Mouse (Mus musculus): ENCODE measurements around the gene Kng1. TPM values are rescaled to one million over a fixed set of nuclear protein-coding genes. Genes with fewer than 3 reads are reported as not detected.
A peak's percentile ranks its signal among the peaks of the same experiment; 100 is the strongest.

The Kng1 gene
- polyA plus RNA-seq, 1 experiment from 2014 or later: not detected

DNA sequence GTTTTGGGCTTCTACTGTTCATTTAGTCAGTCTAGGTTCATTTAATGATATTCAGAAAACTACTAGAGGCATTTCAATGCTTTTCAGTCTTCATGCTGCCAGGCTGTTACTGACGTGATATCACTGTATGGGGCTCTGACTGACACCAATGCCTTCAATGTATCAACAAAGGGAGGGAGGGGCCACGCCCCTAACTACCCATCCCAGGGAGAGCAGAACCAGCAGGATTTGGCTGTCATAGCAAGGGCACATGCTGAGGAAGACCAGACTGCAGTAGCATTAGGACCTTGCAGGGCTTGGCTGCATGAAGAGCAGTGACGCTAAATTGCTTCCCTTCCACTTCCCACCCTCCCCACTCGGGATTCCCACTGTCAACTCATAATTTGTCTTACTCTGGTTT is 59.5 kb downstream of the Kng1 start:
- Histone ChIP-seq H3K27ac (replicated peaks in 1 of 2; ENCODE audit: control insufficient read depth in 1 of 2, insufficient read depth in 1 of 2, low read depth in 2 of 2, low read length in 2 of 2) (no peak overlapping the region), H3K36me3 (ENCODE audit: control insufficient read depth, insufficient read depth, low read length) (peaks cover 90% of the 10 kb centered on the region), H3K27me3 (ENCODE audit: control insufficient read depth, insufficient read depth, low read length) (no peaks in the 10 kb centered on the region), H3K9ac (ENCODE audit: low read length) (no peak overlapping the region), H3K4me1 (ENCODE audit: control insufficient read depth in 2 of 2, insufficient read depth in 2 of 2, low read length in 2 of 2) (no peaks in the 10 kb centered on the region), H3K4me2 (ENCODE audit: low read length) (no peak overlapping the region), H3K4me3 (ENCODE audit: control insufficient read depth in 1 of 2, insufficient read depth in 1 of 2, low read depth in 1 of 2, low read length in 2 of 2) (no peak overlapping the region), H3K9me3 (ENCODE audit: control insufficient read depth, low read length) (no peaks in the 10 kb centered on the region)
- 51% methylated on average over 4 of the region's 4 CpGs for WGBS
- ATAC-seq (ENCODE audit: insufficient number of reproducible peaks, insufficient read depth, low FRiP score, low read depth): no peak

DNA sequence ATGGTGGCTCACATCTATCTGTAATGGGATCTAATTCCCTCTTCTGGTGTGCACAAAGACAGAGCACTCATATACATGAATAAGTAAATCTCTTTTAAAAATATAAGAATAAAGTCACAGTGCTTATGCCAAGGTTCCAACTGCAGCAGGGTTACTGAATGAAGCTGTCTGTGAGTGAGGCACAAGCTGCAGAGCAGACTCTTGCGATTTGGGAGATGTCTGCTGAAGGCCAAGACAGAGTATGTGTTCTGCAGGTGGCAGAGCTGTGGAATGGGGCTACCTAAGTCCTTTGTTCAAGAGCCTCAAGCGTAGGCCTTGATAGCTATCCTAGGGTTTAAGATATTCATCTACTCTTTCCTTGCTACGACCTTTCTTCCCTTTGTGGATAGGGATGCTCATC is 64.8 kb downstream of the Kng1 start:
- Histone ChIP-seq H3K4me2 (ENCODE audit: low read length) (no peak overlapping the region), H3K27ac (replicated peaks in 1 of 2; ENCODE audit: control insufficient read depth in 1 of 2, insufficient read depth in 1 of 2, low read depth in 2 of 2, low read length in 2 of 2) (no peak overlapping the region), H3K4me1 (ENCODE audit: control insufficient read depth in 2 of 2, insufficient read depth in 2 of 2, low read length in 2 of 2) (peaks cover 0 to 12% of the 10 kb centered on the region in 2 experiments; a peak in 2 of 4 replicates), H3K9ac (ENCODE audit: low read length) (no peak overlapping the region), H3K4me3 (ENCODE audit: control insufficient read depth in 1 of 2, insufficient read depth in 1 of 2, low read depth in 1 of 2, low read length in 2 of 2) (no peak overlapping the region), H3K9me3 (ENCODE audit: control insufficient read depth, low read length) (no peaks in the 10 kb centered on the region), H3K36me3 (ENCODE audit: control insufficient read depth, insufficient read depth, low read length) (peaks cover 69% of the 10 kb centered on the region), H3K27me3 (ENCODE audit: control insufficient read depth, insufficient read depth, low read length) (no peaks in the 10 kb centered on the region)
- no peak for ATAC-seq (ENCODE audit: insufficient number of reproducible peaks, insufficient read depth, low FRiP score, low read depth)
- WGBS: 94% methylated on average over 3 of the region's 3 CpGs

DNA sequence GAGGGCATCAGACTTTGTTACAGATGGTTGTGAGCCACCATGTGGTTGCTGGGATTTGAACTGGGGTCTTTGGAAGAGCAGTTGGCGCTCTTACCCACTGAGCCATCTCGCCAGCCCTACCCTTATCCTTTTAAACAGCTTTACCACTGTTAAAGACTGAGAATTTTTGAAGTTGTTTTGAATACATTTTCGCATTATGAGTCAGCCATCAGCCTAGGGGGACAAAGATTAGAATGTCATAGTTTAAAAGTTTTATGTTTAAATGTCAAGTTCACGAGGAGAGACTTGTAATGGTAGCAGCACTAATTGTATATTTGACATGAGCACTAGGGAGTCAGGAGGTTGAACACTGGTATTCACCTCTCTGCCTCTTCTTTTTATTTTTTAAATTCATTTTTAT is 65.4 kb downstream of the Kng1 start:
- peaks cover 0 to 12% of the 10 kb centered on the region in 2 experiments; a peak in 2 of 4 replicates for H3K4me1 ChIP-seq (ENCODE audit: control insufficient read depth in 2 of 2, insufficient read depth in 2 of 2, low read length in 2 of 2)
- H3K36me3 ChIP-seq (ENCODE audit: control insufficient read depth, insufficient read depth, low read length): peaks cover 62% of the 10 kb centered on the region
- no peaks in the 10 kb centered on the region for H3K9me3 ChIP-seq (ENCODE audit: control insufficient read depth, low read length)

DNA sequence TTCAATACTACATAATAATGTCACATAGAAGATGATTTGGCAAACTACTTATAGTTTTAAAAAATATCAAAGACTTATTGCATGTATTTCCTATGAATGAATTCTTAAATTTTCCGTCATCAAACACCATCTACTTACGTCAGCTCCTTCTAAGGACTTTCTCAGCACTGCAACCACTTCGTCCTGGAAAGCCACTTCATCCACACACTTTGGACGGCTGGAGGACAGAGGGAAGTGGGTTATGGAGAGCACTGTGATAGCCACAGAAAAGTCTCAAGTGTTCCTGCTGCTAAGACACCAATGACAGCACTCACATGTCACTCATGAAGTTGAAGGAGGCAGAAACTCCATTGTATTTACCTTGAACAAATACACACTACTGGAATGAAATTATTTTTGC is 66.7 kb downstream of the Kng1 start:
- 81% methylated on average over 4 of the region's 4 CpGs for WGBS
- no peak overlapping the region for H3K4me3 ChIP-seq (ENCODE audit: control insufficient read depth in 1 of 2, insufficient read depth in 1 of 2, low read depth in 1 of 2, low read length in 2 of 2)
- H3K9me3 ChIP-seq (ENCODE audit: control insufficient read depth, low read length): no peaks in the 10 kb centered on the region
- ATAC-seq (ENCODE audit: insufficient number of reproducible peaks, insufficient read depth, low FRiP score, low read depth): no peak
- H3K9ac ChIP-seq (ENCODE audit: low read length): no peak overlapping the region
- H3K4me1 ChIP-seq (ENCODE audit: control insufficient read depth in 2 of 2, insufficient read depth in 2 of 2, low read length in 2 of 2): peaks cover 0 to 19% of the 10 kb centered on the region in 2 experiments; a peak in 2 of 4 replicates
- H3K27ac ChIP-seq (replicated peaks in 1 of 2; ENCODE audit: control insufficient read depth in 1 of 2, insufficient read depth in 1 of 2, low read depth in 2 of 2, low read length in 2 of 2): no peak overlapping the region
- H3K27me3 ChIP-seq (ENCODE audit: control insufficient read depth, insufficient read depth, low read length): no peaks in the 10 kb centered on the region
- H3K36me3 ChIP-seq (ENCODE audit: control insufficient read depth, insufficient read depth, low read length): peaks cover 53% of the 10 kb centered on the region
- H3K4me2 ChIP-seq (ENCODE audit: low read length): no peak overlapping the region

More for the DNA sequence above, 65.4 kb downstream of the Kng1 start:
- Histone ChIP-seq H3K4me3 (ENCODE audit: control insufficient read depth in 1 of 2, insufficient read depth in 1 of 2, low read depth in 1 of 2, low read length in 2 of 2) (no peak overlapping the region), H3K27me3 (ENCODE audit: control insufficient read depth, insufficient read depth, low read length) (no peaks in the 10 kb centered on the region), H3K9ac (ENCODE audit: low read length) (no peak overlapping the region), H3K4me2 (ENCODE audit: low read length) (no peak overlapping the region), H3K27ac (replicated peaks in 1 of 2; ENCODE audit: control insufficient read depth in 1 of 2, insufficient read depth in 1 of 2, low read depth in 2 of 2, low read length in 2 of 2) (no peak overlapping the region)
- ATAC-seq (ENCODE audit: insufficient number of reproducible peaks, insufficient read depth, low FRiP score, low read depth): no peak
- WGBS: 94% methylated on average over 4 of the region's 4 CpGs

DNA sequence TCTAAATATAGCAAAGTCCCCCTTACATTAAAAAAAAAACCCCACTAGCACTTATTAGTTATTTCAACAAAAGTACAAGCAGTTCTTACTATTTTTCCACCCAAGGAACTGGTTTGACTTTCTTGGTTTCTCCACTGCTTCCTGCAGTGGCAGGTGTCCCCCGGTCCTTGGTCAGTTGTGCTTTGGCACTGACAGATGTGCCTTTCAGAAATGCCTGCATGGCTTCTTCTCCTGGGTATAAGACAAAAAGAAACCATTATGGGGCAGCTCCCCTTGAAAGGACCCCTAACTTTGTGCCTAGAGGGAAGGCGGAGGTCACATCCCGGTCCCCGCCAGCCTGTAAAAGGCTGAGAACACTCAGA is 69.6 kb downstream of the Kng1 start:
- peaks cover 25% of the 10 kb centered on the region for H3K36me3 ChIP-seq (ENCODE audit: control insufficient read depth, insufficient read depth, low read length)
- peaks cover 0 to 19% of the 10 kb centered on the region in 2 experiments; a peak in 2 of 4 replicates for H3K4me1 ChIP-seq (ENCODE audit: control insufficient read depth in 2 of 2, insufficient read depth in 2 of 2, low read length in 2 of 2)
- 0% methylated on average over 4 of the region's 4 CpGs for WGBS
- H3K9ac ChIP-seq (ENCODE audit: low read length): peak overlapping the region; percentile 94
- H3K27ac ChIP-seq (replicated peaks in 1 of 2; ENCODE audit: control insufficient read depth in 1 of 2, insufficient read depth in 1 of 2, low read depth in 2 of 2, low read length in 2 of 2): peak overlapping the region; percentile 86 to 98
- ATAC-seq (ENCODE audit: insufficient number of reproducible peaks, insufficient read depth, low FRiP score, low read depth): no peak
- peak overlapping the region; percentile 90 for H3K4me2 ChIP-seq (ENCODE audit: low read length)
- H3K4me3 ChIP-seq (ENCODE audit: control insufficient read depth in 1 of 2, insufficient read depth in 1 of 2, low read depth in 1 of 2, low read length in 2 of 2): peak overlapping the region; percentile 54 to 82
- H3K9me3 ChIP-seq (ENCODE audit: control insufficient read depth, low read length): no peaks in the 10 kb centered on the region
- H3K27me3 ChIP-seq (ENCODE audit: control insufficient read depth, insufficient read depth, low read length): no peaks in the 10 kb centered on the region

DNA sequence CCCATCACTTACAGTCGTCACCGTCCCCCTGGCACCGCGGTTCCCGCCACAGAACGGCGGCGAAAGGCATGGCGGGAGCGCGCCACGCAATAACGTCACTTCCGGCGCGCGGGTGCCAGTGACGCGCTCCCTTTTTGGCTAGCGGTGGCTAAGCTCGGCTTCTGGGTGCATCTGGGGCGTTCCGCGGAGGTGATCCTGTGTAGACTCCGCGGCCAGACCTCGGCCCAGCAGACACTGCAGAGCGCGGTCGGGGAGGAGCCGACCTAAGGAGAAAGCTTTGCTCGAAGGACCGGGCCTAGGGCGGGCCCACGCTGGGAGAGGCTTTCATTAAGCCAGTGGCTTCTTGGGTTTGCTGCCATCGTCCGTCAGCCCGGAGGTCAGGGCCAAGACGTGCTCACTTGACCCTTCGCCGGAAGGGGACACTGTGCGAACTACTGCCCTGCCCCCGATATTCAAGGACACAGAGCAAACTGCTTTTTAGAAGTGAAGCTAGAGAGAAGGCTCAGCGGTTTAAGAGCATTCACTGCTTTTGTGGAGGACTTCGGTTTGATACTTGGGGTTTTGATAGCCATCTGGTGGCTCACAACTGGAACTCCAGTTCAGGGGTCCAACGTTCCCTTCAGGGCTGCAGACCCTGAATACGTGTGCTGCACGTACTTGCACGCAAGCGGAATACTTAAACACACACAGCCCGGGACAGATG is 70.2 kb downstream of the Kng1 start, which contains the start of gene Rfc4:
Rfc4 (minus strand) TSS at position 65 of the 703 bp plus-strand sequence.
- Histone ChIP-seq H3K9ac (ENCODE audit: low read length) (peak within 1 kb of the TSS; percentile 94), H3K4me2 (ENCODE audit: low read length) (peak within 1 kb of the TSS; percentile 90), H3K36me3 (ENCODE audit: control insufficient read depth, insufficient read depth, low read length) (peaks cover 21% of the 10 kb centered on the region), H3K27me3 (ENCODE audit: control insufficient read depth, insufficient read depth, low read length) (no peaks in the 10 kb centered on the region), H3K9me3 (ENCODE audit: control insufficient read depth, low read length) (no peaks in the 10 kb centered on the region), H3K4me3 (ENCODE audit: control insufficient read depth in 1 of 2, insufficient read depth in 1 of 2, low read depth in 1 of 2, low read length in 2 of 2) (peak within 1 kb of the TSS; percentile 54 to 82), H3K4me1 (ENCODE audit: control insufficient read depth in 2 of 2, insufficient read depth in 2 of 2, low read length in 2 of 2) (peaks cover 0 to 19% of the 10 kb centered on the region in 2 experiments; a peak in 2 of 4 replicates), H3K27ac (replicated peaks in 1 of 2; ENCODE audit: control insufficient read depth in 1 of 2, insufficient read depth in 1 of 2, low read depth in 2 of 2, low read length in 2 of 2) (peak within 1 kb of the TSS; percentile 86 to 98)
- ATAC-seq (ENCODE audit: insufficient number of reproducible peaks, insufficient read depth, low FRiP score, low read depth): peak; percentile 85
- WGBS: under 1% methylated on average over 51 of the region's 51 CpGs

DNA sequence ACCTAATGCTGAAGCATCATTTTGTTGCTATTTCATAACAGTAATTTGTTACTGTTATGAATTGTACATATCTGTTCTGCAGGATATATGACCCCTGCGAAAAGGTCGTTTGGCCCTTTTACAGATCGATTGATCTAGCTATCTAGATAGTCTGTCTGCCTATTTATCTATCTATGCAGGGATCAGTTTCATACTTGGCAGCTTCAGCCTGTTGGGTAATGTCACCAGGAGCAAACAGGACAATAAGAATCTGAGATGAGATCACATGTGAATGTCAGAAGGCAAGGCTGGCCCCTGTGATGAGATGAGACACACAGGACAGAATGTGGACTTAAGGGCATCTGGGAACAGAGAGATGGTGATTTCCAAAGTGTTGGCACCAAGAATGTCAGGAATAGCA is 72.6 kb downstream of the Kng1 start:
- Histone ChIP-seq H3K36me3 (ENCODE audit: control insufficient read depth, insufficient read depth, low read length) (0 out of 2 replicates have a peak, but pooled peaks cover 2% of the 10 kb centered on the region), H3K4me2 (ENCODE audit: low read length) (no peak overlapping the region), H3K9ac (ENCODE audit: low read length) (no peak overlapping the region), H3K9me3 (ENCODE audit: control insufficient read depth, low read length) (no peaks in the 10 kb centered on the region), H3K4me3 (ENCODE audit: control insufficient read depth in 1 of 2, insufficient read depth in 1 of 2, low read depth in 1 of 2, low read length in 2 of 2) (no peak overlapping the region), H3K27me3 (ENCODE audit: control insufficient read depth, insufficient read depth, low read length) (no peaks in the 10 kb centered on the region), H3K27ac (replicated peaks in 1 of 2; ENCODE audit: control insufficient read depth in 1 of 2, insufficient read depth in 1 of 2, low read depth in 2 of 2, low read length in 2 of 2) (no peak overlapping the region), H3K4me1 (ENCODE audit: control insufficient read depth in 2 of 2, insufficient read depth in 2 of 2, low read length in 2 of 2) (peaks cover 0 to 19% of the 10 kb centered on the region in 2 experiments; a peak in 2 of 4 replicates)
- ATAC-seq (ENCODE audit: insufficient number of reproducible peaks, insufficient read depth, low FRiP score, low read depth): no peak
- WGBS: 87% methylated on average over 3 of the region's 3 CpGs

Measured in heart, embryonic 14.5 days (tissue).